Mouse (Mus musculus): ENCODE measurements at regions not wholly inside any gene's neighbourhood (a gene's known extent, or its start where the extent isn't known, plus 50 kb on each side); places are given as distances from the start of the nearest gene placed in this dataset.
A peak's percentile ranks its signal among the peaks of the same experiment; 100 is the strongest.
"Not testable (repeated sequence)": the region's sequence is repeated elsewhere in the genome, so short reads cannot be mapped to it uniquely, and the experiment has no call there.

DNA sequence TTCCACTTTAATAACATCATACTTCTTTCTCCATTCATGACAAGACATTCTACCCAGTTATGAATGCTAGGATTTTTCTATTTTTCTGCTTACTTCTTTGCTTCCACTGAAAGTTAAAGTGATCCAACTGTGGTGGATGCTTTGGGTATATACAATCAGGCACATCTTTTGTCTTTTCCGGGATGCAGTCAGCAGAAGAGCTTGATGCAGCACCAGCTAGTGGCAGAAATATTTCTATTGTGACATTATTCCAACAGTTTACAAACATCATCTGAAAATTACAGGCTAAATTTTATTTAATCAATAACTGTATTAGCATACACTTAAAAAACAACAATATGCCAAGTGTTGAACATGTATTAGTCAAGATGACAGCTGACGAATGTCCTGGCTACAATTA lies 336.3 kb downstream of the Tm4sf1 start:
- ATAC-seq, result no peak
- Histone ChIP-seq H3K9me3 (no peaks in the 10 kb centered on the region), H3K27ac (no peak overlapping the region), H3K9ac (replicated peaks) (no peak overlapping the region), H3K36me3 (no peaks in the 10 kb centered on the region), H3K4me2 (replicated peaks) (no peak overlapping the region), H3K4me1 (replicated peaks) (peaks cover 17% of the 10 kb centered on the region), H3K27me3 (no peaks in the 10 kb centered on the region), H3K4me3 (replicated peaks) (no peak overlapping the region)
- WGBS, result 91% methylated on average over 2 of the region's 2 CpGs

DNA sequence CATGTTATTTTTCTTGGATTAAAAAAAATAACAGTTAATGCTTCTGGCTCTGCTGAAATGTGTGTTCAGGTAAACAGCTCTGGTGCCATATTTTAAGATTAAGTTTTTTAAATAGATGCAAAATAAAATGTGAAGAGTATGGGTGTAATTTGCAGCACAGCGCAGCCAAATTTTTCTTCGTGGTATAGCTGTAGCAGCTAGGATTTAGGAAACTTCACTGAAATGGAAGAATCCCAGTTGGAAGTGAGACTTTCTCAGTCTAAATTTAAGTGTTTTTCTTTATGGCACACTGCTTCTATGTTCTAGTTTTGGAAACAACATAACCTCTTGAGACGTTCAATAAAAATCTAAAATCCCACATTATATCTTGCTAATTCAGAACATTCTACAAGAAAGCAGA lies 337.6 kb downstream of the Tm4sf1 start:
- H3K27me3 ChIP-seq, result no peaks in the 10 kb centered on the region
- no peak overlapping the region for H3K27ac ChIP-seq
- H3K4me1 ChIP-seq (replicated peaks), result peaks cover 17% of the 10 kb centered on the region
- no peak overlapping the region for H3K9ac ChIP-seq (replicated peaks)
- ATAC-seq, result no peak
- no peak overlapping the region for H3K4me3 ChIP-seq (replicated peaks)
- no peak overlapping the region for H3K4me2 ChIP-seq (replicated peaks)
- no peaks in the 10 kb centered on the region for H3K36me3 ChIP-seq
- 95% methylated on average over 3 of the region's 3 CpGs for WGBS
- H3K9me3 ChIP-seq, result no peaks in the 10 kb centered on the region

DNA sequence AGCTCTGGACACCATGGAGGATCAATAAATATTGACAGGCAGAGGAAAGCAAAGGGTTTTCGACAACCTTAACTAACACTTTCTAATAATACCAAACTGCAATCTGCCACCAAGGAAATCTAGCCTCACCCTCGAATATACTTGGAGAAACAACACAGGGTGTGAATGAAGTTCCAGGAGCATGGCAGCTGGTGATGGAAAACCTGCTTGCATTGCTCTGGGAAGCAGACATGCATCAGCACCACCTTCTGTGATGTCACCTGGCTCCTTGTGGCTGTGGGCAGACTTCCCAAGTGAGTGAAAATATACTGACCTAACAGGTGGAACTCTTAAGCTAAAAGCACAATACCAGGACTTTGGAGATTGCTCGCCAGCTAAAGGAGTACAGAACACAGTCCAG lies 338.5 kb downstream of the Tm4sf1 start:
- WGBS, result 88% methylated on average over 3 of the region's 3 CpGs
- Histone ChIP-seq H3K27me3 (no peaks in the 10 kb centered on the region), H3K4me1 (replicated peaks) (peaks cover 17% of the 10 kb centered on the region), H3K4me2 (replicated peaks) (no peak overlapping the region), H3K4me3 (replicated peaks) (no peak overlapping the region), H3K9me3 (no peaks in the 10 kb centered on the region), H3K36me3 (no peaks in the 10 kb centered on the region), H3K27ac (peak overlapping the region; percentile 42; the same call in 1 of the 2 replicates), H3K9ac (replicated peaks) (no peak overlapping the region)
- ATAC-seq, result 0 out of 2 replicates have a peak, but pooled peaks have one; percentile 5

DNA sequence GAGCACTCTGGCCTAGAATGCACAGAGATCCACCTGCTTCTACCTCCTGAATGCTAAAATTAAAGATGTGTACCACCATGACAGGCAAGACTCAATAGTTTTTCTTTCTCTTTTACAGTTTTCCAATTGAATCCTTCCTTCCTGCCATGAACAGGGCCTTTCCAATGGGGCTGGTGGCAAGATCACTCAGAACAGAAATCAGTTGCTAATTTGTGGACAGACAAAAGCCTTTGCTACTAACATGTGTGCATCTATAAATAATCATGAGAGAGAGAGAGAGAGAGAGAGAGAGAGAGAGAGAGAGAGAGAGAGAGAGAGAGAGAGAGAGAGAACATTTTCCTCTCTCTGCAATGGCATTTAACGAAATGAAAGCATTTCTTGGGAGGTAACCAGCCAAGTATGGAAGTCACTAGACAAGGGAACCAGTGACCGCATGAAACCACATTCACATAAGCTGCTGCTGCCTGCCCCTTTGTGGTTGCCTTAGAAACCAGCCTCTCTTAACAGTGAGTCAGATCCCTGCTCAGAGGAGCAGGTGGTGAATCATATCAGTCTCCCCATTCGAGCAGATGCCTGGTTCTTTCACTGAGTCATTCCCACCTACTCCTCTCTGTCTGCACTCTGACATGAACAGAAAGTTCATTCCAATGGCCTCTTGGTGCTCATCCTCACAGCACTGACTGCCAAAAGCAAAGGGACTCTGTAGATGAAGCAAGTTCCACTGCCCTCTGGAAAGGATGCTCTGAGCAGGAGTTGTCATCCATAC lies 339.4 kb downstream of the Tm4sf1 start:
- ATAC-seq, result peak; percentile 96
- 10% methylated on average over 3 of the region's 3 CpGs for WGBS

DNA sequence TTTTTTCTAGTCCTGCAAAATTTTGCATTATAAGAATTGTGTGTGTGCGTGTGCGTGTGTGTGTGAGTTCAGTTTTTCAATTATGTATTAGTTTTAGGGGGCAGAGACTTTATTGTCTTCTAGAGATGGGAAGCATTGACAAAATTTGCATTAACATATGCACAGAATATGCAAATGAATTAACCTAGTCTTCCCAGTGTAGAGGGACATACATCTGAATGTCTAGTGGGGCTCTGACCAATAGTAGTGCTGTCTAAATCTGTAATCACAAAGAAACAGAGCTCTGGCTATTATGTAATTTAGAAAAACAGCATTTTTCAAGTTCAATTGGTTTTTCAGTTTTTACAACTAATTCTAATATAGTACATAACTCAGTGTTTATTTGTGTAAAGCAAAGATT lies 344.8 kb downstream of the Tm4sf1 start:
- Histone ChIP-seq H3K27me3 (no peaks in the 10 kb centered on the region), H3K4me1 (replicated peaks) (peaks cover 28% of the 10 kb centered on the region), H3K9me3 (no peaks in the 10 kb centered on the region), H3K4me3 (replicated peaks) (no peak overlapping the region), H3K4me2 (replicated peaks) (no peak overlapping the region), H3K27ac (no peak overlapping the region), H3K9ac (replicated peaks) (no peak overlapping the region), H3K36me3 (no peaks in the 10 kb centered on the region)
- WGBS, result 78% methylated on average over 2 of the region's 2 CpGs
- no peak for ATAC-seq

More for the DNA sequence above, 339.4 kb downstream of the Tm4sf1 start:
- peak overlapping the region; percentile 42 for H3K27ac ChIP-seq
- no peaks in the 10 kb centered on the region for H3K36me3 ChIP-seq
- H3K9me3 ChIP-seq, result no peaks in the 10 kb centered on the region
- H3K27me3 ChIP-seq, result no peaks in the 10 kb centered on the region
- no peak overlapping the region for H3K9ac ChIP-seq (replicated peaks)
- no peak overlapping the region for H3K4me2 ChIP-seq (replicated peaks)
- peaks cover 21% of the 10 kb centered on the region for H3K4me1 ChIP-seq (replicated peaks)
- H3K4me3 ChIP-seq (replicated peaks), result no peak overlapping the region

DNA sequence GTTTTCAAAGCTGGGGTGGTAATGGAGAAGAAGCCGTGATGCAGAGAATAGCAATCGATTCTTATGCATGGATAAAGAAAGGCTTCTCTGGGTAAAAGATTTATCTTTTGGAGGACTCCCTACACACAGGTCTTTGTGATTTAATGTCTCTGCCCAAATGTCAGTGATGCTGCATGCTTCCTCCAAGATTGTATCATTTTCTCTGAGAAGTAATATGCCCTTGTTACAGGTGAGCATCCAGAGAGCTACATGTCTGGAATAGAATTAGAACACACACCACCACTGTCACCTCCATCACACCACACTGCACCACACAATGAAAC lies 346.0 kb downstream of the Tm4sf1 start:
- Histone ChIP-seq H3K4me1 (replicated peaks) (peaks cover 26% of the 10 kb centered on the region), H3K4me2 (replicated peaks) (no peak overlapping the region), H3K36me3 (no peaks in the 10 kb centered on the region), H3K9ac (replicated peaks) (no peak overlapping the region), H3K9me3 (no peaks in the 10 kb centered on the region), H3K27ac (peak overlapping the region; percentile 68), H3K4me3 (replicated peaks) (no peak overlapping the region), H3K27me3 (no peaks in the 10 kb centered on the region)
- peak; percentile 51 for ATAC-seq
- 20% methylated on average over 2 of the region's 2 CpGs for WGBS

DNA sequence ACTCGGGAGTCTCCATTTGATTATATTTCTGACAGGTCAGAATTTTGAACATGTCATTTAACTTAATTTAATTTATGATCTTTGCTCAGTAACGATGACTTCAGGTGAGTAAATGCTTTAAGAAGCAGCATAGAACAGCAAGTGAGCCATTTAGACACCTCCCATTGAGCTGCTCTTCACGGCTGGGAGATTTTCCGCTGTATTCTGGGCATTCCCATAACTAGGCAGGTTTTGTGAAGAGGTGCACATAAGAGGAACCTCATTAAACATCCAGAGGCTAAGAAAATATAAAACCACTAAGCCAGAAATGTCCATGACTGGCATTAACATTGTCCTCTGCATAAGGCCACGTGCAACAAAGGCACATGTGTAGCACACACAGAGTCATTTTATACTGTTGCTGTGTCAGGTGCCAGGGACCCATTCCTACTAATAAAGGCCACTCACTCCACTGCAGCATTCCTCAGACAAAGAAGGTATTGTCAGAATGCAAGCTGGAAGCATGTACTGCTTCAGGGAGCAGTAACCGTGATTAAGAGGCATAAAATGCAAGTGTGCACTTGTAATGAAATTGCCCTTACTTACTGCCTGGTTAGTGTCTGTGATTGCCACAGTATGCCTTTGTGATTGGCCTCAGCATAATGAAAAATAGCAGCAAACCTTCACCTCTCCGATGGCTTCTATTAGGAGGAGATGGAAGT lies 346.5 kb downstream of the Tm4sf1 start:
- Histone ChIP-seq H3K4me2 (replicated peaks) (no peak overlapping the region), H3K27me3 (no peaks in the 10 kb centered on the region), H3K4me3 (replicated peaks) (no peak overlapping the region), H3K9me3 (no peaks in the 10 kb centered on the region), H3K9ac (replicated peaks) (no peak overlapping the region), H3K27ac (peak overlapping the region; percentile 68), H3K4me1 (replicated peaks) (peaks cover 26% of the 10 kb centered on the region), H3K36me3 (no peaks in the 10 kb centered on the region)
- peak; percentile 91 for ATAC-seq
- WGBS, result 23% methylated on average over 7 of the region's 7 CpGs

DNA sequence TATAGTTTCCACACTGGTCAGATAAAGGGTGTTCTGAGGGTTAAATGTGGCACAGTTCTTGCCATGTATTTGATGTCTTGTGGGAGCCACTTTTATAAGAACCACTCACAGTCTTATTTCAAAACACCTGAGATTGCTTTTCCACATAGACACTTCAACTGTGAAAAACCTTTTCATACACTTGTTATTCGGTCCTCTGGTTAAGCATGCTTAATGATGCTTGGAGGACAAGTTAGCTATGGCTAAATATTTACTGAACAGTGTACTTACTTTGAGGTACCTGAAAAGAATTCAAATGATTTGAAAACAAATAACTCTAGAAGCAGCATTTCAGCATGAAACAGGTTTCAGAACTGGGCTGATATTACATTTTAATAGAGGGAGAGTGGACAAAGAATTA lies 359.2 kb downstream of the Tm4sf1 start:
- not testable (repeated sequence) for H3K4me2 ChIP-seq (replicated peaks); ATAC-seq; H3K4me3 ChIP-seq (replicated peaks); H3K9ac ChIP-seq (replicated peaks); H3K36me3 ChIP-seq; H3K27me3 ChIP-seq; H3K9me3 ChIP-seq; H3K4me1 ChIP-seq (replicated peaks); H3K27ac ChIP-seq
- WGBS, result no CpG with 5 or more reads among the region's 1 CpGs

DNA sequence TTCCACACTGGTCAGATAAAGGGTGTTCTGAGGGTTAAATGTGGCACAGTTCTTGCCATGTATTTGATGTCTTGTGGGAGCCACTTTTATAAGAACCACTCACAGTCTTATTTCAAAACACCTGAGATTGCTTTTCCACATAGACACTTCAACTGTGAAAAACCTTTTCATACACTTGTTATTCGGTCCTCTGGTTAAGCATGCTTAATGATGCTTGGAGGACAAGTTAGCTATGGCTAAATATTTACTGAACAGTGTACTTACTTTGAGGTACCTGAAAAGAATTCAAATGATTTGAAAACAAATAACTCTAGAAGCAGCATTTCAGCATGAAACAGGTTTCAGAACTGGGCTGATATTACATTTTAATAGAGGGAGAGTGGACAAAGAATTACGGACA lies 372.8 kb downstream of the Tm4sf1 start:
- H3K9me3 ChIP-seq; H3K4me1 ChIP-seq (replicated peaks); H3K36me3 ChIP-seq; H3K27me3 ChIP-seq; H3K4me2 ChIP-seq (replicated peaks); H3K27ac ChIP-seq; H3K9ac ChIP-seq (replicated peaks); H3K4me3 ChIP-seq (replicated peaks); ATAC-seq: not testable (repeated sequence)
- 93% methylated on average over 1 of the region's 2 CpGs for WGBS

DNA sequence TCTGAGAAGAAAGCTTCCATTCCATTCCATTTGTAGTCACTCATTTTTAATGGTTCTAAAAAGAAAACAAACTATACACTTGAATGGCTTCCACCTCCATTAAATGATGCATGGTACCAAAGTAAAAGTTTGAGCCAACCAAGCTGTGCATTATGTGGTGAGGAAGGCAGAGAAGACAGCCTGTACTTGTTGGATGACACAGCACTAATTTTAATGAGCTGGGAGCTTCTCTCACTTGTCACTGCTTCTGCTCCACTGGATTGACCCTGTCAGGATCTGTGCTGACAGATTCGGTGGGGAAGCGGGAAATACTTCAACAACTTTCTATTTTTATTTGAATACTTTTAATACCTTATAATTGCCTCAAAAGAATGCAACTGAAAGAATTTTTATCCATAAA lies 403.3 kb downstream of the Tm4sf1 start:
- Histone ChIP-seq H3K9me3 (no peaks in the 10 kb centered on the region), H3K9ac (replicated peaks) (no peak overlapping the region), H3K4me2 (replicated peaks) (no peak overlapping the region), H3K27ac (no peak overlapping the region), H3K36me3 (no peaks in the 10 kb centered on the region), H3K27me3 (no peaks in the 10 kb centered on the region), H3K4me1 (replicated peaks) (no peaks in the 10 kb centered on the region), H3K4me3 (replicated peaks) (no peak overlapping the region)
- no peak for ATAC-seq
- 94% methylated on average over 2 of the region's 2 CpGs for WGBS

DNA sequence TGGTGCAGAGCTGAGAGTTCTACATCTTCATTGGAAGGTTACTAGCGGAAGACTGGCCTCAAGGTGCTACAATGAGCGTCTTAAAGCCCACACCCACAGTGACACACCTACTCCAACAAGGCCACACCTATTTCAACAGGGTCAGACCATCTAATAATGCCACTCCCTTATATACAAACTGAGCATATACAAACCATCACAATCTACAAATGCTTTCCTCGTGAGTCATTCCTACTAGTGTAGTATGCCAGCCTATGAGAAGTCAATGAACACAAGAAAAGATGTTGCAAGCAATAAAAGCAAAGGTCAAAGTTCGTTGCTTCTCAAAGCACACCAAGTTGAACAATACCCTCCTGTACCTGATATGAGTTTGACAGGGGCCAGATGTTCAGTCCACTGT lies 424.7 kb downstream of the Tm4sf1 start:
- Histone ChIP-seq H3K9me3 (no peaks in the 10 kb centered on the region), H3K4me2 (replicated peaks) (no peak overlapping the region), H3K9ac (replicated peaks) (no peak overlapping the region), H3K4me1 (replicated peaks) (no peaks in the 10 kb centered on the region), H3K36me3 (no peaks in the 10 kb centered on the region), H3K27me3 (no peaks in the 10 kb centered on the region), H3K27ac (no peak overlapping the region), H3K4me3 (replicated peaks) (no peak overlapping the region)
- no peak for ATAC-seq
- 93% methylated on average over 4 of the region's 4 CpGs for WGBS

DNA sequence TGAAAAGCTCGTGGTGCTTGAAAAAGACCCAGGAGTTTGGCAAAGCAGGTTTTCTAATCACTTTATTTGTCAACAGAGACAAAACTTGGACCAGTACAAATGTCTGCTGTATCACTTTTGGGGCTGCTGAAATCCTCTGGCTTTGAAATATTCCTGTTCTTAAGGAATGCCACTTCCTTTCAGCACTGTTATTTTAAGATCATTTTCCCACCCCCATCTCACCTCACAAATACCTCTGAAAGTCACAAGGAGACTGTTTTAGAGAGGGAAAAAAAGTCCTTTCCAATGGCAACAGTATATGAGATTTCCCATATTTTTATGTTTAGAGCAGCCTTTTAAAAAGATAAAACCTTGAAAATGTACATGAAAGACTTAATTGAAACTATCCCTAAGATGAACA lies 438.2 kb downstream of the Tm4sf1 start:
- H3K27me3 ChIP-seq, result no peaks in the 10 kb centered on the region
- no peaks in the 10 kb centered on the region for H3K4me1 ChIP-seq (replicated peaks)
- H3K36me3 ChIP-seq, result no peaks in the 10 kb centered on the region
- no peaks in the 10 kb centered on the region for H3K9me3 ChIP-seq
- H3K9ac ChIP-seq (replicated peaks), result no peak overlapping the region
- 86% methylated on average over 1 of the region's 1 CpGs for WGBS
- no peak overlapping the region for H3K4me3 ChIP-seq (replicated peaks)
- ATAC-seq, result no peak
- H3K27ac ChIP-seq, result no peak overlapping the region
- H3K4me2 ChIP-seq (replicated peaks), result no peak overlapping the region

DNA sequence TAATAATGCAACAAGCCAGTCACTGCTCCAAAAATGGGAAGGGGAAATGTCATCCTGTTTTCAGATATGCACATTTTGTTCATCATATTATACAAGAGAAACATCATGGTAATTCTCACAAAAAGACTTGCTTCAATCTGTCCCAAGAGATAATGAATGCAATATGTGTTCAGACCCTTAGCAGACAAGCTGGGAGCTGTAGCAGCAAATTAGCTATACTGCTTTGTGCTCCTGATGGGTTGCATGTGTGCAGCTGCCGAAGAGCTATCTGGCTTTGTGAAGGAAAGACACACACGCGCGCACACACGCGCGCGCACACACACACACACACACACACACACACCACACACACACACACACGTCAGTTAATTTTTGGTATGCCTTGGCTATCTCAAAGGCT lies 441.9 kb downstream of the Tm4sf1 start:
- Histone ChIP-seq H3K4me1 (replicated peaks) (no peaks in the 10 kb centered on the region), H3K4me3 (replicated peaks) (no peak overlapping the region), H3K27me3 (no peaks in the 10 kb centered on the region), H3K9me3 (no peaks in the 10 kb centered on the region), H3K36me3 (no peaks in the 10 kb centered on the region), H3K27ac (peak overlapping the region; percentile 35), H3K9ac (replicated peaks) (no peak overlapping the region), H3K4me2 (replicated peaks) (no peak overlapping the region)
- ATAC-seq, result 0 out of 2 replicates have a peak, but pooled peaks have one; percentile 43
- WGBS, result 84% methylated on average over 9 of the region's 9 CpGs

Measured in midbrain, embryonic 13.5 days (tissue).